Mouse (Mus musculus) forebrain, embryonic 12.5 days (tissue): ENCODE measurements around the gene Ppp1r14c. TPM values are rescaled to one million over a fixed set of nuclear protein-coding genes. Genes with fewer than 3 reads are reported as not detected.
A peak's percentile ranks its signal among the peaks of the same experiment; 100 is the strongest.

Source experiments
- ATAC-seq: fragments of 200-750 bp; cut with Nextera tagmentation; 2 replicates; pipeline ENCODE4 v1.8.0; 2017; ENCODE audit warnings: moderate TSS enrichment; ENCODE audit not compliant: low FRiP score
- H3K27ac ChIP-seq: fragments of 300-500 bp; sonication (generic); 2 replicates; pipeline ENCODE4 v1.5.1; 2016; ENCODE audit warnings: mild to moderate bottlenecking
- H3K27me3 ChIP-seq: fragments of 300-500 bp; sonication (generic); 2 replicates; pipeline ENCODE4 v1.6.1; 2016; ENCODE audit warnings: mild to moderate bottlenecking
- H3K36me3 ChIP-seq: fragments of 300-500 bp; sonication (generic); replicated peaks from 2 replicates; pipeline ENCODE4 v1.6.1; 2016; ENCODE audit warnings: mild to moderate bottlenecking
- H3K4me1 ChIP-seq: fragments of 300-500 bp; sonication (generic); 2 replicates; pipeline ENCODE4 v1.6.1; 2016
- H3K4me2 ChIP-seq: fragments of 300-500 bp; sonication (generic); 2 replicates; pipeline ENCODE4 v1.6.1; 2016; ENCODE audit warnings: mild to moderate bottlenecking, moderate library complexity
- H3K4me3 ChIP-seq: fragments of 300-500 bp; sonication (generic); replicated peaks from 2 replicates; pipeline ENCODE4 v1.5.1; 2016; ENCODE audit warnings: mild to moderate bottlenecking
- H3K9ac ChIP-seq: fragments of 300-500 bp; sonication (generic); 2 replicates; pipeline ENCODE4 v1.6.1; 2016; ENCODE audit warnings: mild to moderate bottlenecking
- H3K9me3 ChIP-seq: fragments of 300-500 bp; sonication (generic); 2 replicates; pipeline ENCODE4 v1.6.1; 2016
- WGBS: fragments of 180-500 bp; shearing (Covaris S2); methylation state at CpG from one replicate; pipeline ENCODE4 v1.1.7; 2016; 5-methylcytosine and 5-hydroxymethylcytosine counted together
- polyA plus RNA-seq: library from polyadenylated mRNA; unstranded; fragments of >200 nt; fragmentation: Nextera tagmentation; extraction: Ambion mirVana; gene quantifications from 2 replicates; pipeline ENCODE4 v1.2.1, GENCODE M21; 2016

Gene Ppp1r14c
- 7.4 and 8.0 TPM in 2 replicates for polyA plus RNA-seq

- H3K9me3 ChIP-seq, result no peaks in the 10 kb centered on the region
- H3K4me3 ChIP-seq, result peak within 1 kb of the TSS; percentile 60
- no peaks in the 10 kb centered on the region for H3K36me3 ChIP-seq
- peak; percentile 91 for ATAC-seq
- H3K27me3 ChIP-seq, result peaks cover 14% of the 10 kb centered on the region
- peak within 1 kb of the TSS; percentile 54 for H3K9ac ChIP-seq
- peaks cover 8% of the 10 kb centered on the region for H3K4me1 ChIP-seq
- peak within 1 kb of the TSS; percentile 95 for H3K4me2 ChIP-seq
- no peak within 1 kb of the TSS for H3K27ac ChIP-seq
- under 1% methylated on average over 73 of the region's 74 CpGs for WGBS
Measured at GRCm38 (mm10) chr10:3366036-3366869, at the start of gene Ppp1r14c. Ppp1r14c (plus strand) TSS chr10:3366057.

- 76% methylated on average over 2 of the region's 2 CpGs for WGBS
- H3K27ac ChIP-seq, result no peak overlapping the region
- H3K9me3 ChIP-seq, result no peaks in the 10 kb centered on the region; the same call in 1 of the 2 replicates
- ATAC-seq, result no peak
- H3K4me1 ChIP-seq, result no peaks in the 10 kb centered on the region
- no peaks in the 10 kb centered on the region for H3K27me3 ChIP-seq
- H3K36me3 ChIP-seq, result no peaks in the 10 kb centered on the region
- H3K4me3 ChIP-seq, result no peak overlapping the region
- H3K4me2 ChIP-seq, result no peak overlapping the region
- no peak overlapping the region for H3K9ac ChIP-seq
Measured at GRCm38 (mm10) chr10:3321406-3321805, 44.5 kb upstream of the Ppp1r14c start.

- 82% methylated on average over 1 of the region's 1 CpGs for WGBS
- no peak for ATAC-seq
Measured at GRCm38 (mm10) chr10:3325447-3325846, 40.4 kb upstream of the Ppp1r14c start.

GRCm38 (mm10) chr10:3332880-3333279, 33.0 kb upstream of the Ppp1r14c start:
- peak; percentile 63; the same call in 1 of the 2 replicates for ATAC-seq
- WGBS, result 39% methylated on average over 3 of the region's 3 CpGs
- no peak overlapping the region for H3K27ac ChIP-seq
- no peak overlapping the region for H3K9ac ChIP-seq
- H3K9me3 ChIP-seq, result no peaks in the 10 kb centered on the region
- no peaks in the 10 kb centered on the region for H3K4me1 ChIP-seq
- H3K36me3 ChIP-seq, result no peaks in the 10 kb centered on the region
- no peaks in the 10 kb centered on the region for H3K27me3 ChIP-seq
- no peak overlapping the region for H3K4me3 ChIP-seq
- no peak overlapping the region for H3K4me2 ChIP-seq

More at GRCm38 (mm10) chr10:3325447-3325846, 40.4 kb upstream of the Ppp1r14c start:
- Histone ChIP-seq H3K4me1 (no peaks in the 10 kb centered on the region), H3K4me2 (no peak overlapping the region), H3K27me3 (no peaks in the 10 kb centered on the region), H3K36me3 (no peaks in the 10 kb centered on the region), H3K4me3 (no peak overlapping the region), H3K27ac (no peak overlapping the region), H3K9ac (no peak overlapping the region), H3K9me3 (no peaks in the 10 kb centered on the region; the same call in 1 of the 2 replicates)

GRCm38 (mm10) chr10:3334570-3334969, 31.3 kb upstream of the Ppp1r14c start:
- H3K9ac ChIP-seq, result no peak overlapping the region
- no peak overlapping the region for H3K4me2 ChIP-seq
- no peak for ATAC-seq
- no peak overlapping the region for H3K27ac ChIP-seq
- no peaks in the 10 kb centered on the region for H3K36me3 ChIP-seq
- no peaks in the 10 kb centered on the region for H3K27me3 ChIP-seq
- H3K4me1 ChIP-seq, result no peaks in the 10 kb centered on the region
- H3K9me3 ChIP-seq, result no peaks in the 10 kb centered on the region
- H3K4me3 ChIP-seq, result no peak overlapping the region

GRCm38 (mm10) chr10:3336729-3337329, 29.0 kb upstream of the Ppp1r14c start:
- no peak overlapping the region for H3K27ac ChIP-seq
- WGBS, result 82% methylated on average over 7 of the region's 7 CpGs
- no peaks in the 10 kb centered on the region for H3K4me1 ChIP-seq
- H3K27me3 ChIP-seq, result no peaks in the 10 kb centered on the region
- no peaks in the 10 kb centered on the region for H3K36me3 ChIP-seq
- no peak overlapping the region for H3K4me3 ChIP-seq
- no peak for ATAC-seq
- H3K4me2 ChIP-seq, result no peak overlapping the region
- no peak overlapping the region for H3K9ac ChIP-seq
- H3K9me3 ChIP-seq, result no peaks in the 10 kb centered on the region

GRCm38 (mm10) chr10:3337330-3337901, 28.4 kb upstream of the Ppp1r14c start:
- no peak for ATAC-seq
- H3K27me3 ChIP-seq, result no peaks in the 10 kb centered on the region
- H3K36me3 ChIP-seq, result no peaks in the 10 kb centered on the region
- WGBS, result 65% methylated on average over 2 of the region's 2 CpGs
- no peak overlapping the region for H3K4me2 ChIP-seq
- H3K9ac ChIP-seq, result no peak overlapping the region
- no peaks in the 10 kb centered on the region for H3K9me3 ChIP-seq
- H3K27ac ChIP-seq, result no peak overlapping the region
- no peak overlapping the region for H3K4me3 ChIP-seq
- H3K4me1 ChIP-seq, result no peaks in the 10 kb centered on the region

GRCm38 (mm10) chr10:3345706-3346105, 20.2 kb upstream of the Ppp1r14c start:
- no peaks in the 10 kb centered on the region for H3K9me3 ChIP-seq
- no peak for ATAC-seq
- H3K4me3 ChIP-seq, result no peak overlapping the region
- no peaks in the 10 kb centered on the region for H3K36me3 ChIP-seq
- no peak overlapping the region for H3K9ac ChIP-seq
- H3K4me1 ChIP-seq, result no peaks in the 10 kb centered on the region
- H3K4me2 ChIP-seq, result no peak overlapping the region
- WGBS, result 67% methylated on average over 5 of the region's 5 CpGs
- no peak overlapping the region for H3K27ac ChIP-seq
- no peaks in the 10 kb centered on the region for H3K27me3 ChIP-seq

GRCm38 (mm10) chr10:3359531-3359930, 6.3 kb upstream of the Ppp1r14c start:
- Histone ChIP-seq H3K27ac (no peak overlapping the region), H3K27me3 (no peaks in the 10 kb centered on the region), H3K9ac (no peak overlapping the region), H3K9me3 (no peaks in the 10 kb centered on the region), H3K36me3 (no peaks in the 10 kb centered on the region), H3K4me2 (no peak overlapping the region), H3K4me1 (no peaks in the 10 kb centered on the region), H3K4me3 (no peak overlapping the region)
- WGBS, result 74% methylated on average over 1 of the region's 1 CpGs
- no peak for ATAC-seq

- H3K4me2 ChIP-seq, result peak overlapping the region; percentile 95
- H3K9ac ChIP-seq, result no peak overlapping the region
- no peak overlapping the region for H3K27ac ChIP-seq
- peak overlapping the region; percentile 60 for H3K4me3 ChIP-seq
- peaks cover 14% of the 10 kb centered on the region for H3K27me3 ChIP-seq
- no peaks in the 10 kb centered on the region for H3K9me3 ChIP-seq
- WGBS, result 22% methylated on average over 5 of the region's 5 CpGs
- H3K4me1 ChIP-seq, result peaks cover 8% of the 10 kb centered on the region
- H3K36me3 ChIP-seq, result no peaks in the 10 kb centered on the region
- ATAC-seq, result no peak
Measured at GRCm38 (mm10) chr10:3365671-3366035, 204 bp upstream of the Ppp1r14c start.

- H3K27ac ChIP-seq, result no peak overlapping the region
- peak overlapping the region; percentile 54 for H3K9ac ChIP-seq
- peaks cover 14% of the 10 kb centered on the region for H3K27me3 ChIP-seq
- 3% methylated on average over 26 of the region's 26 CpGs for WGBS
- H3K4me2 ChIP-seq, result peak overlapping the region; percentile 95
- no peaks in the 10 kb centered on the region for H3K9me3 ChIP-seq
- H3K36me3 ChIP-seq, result no peaks in the 10 kb centered on the region
- peak overlapping the region; percentile 60 for H3K4me3 ChIP-seq
- ATAC-seq, result peak; percentile 62
- peaks cover 8% of the 10 kb centered on the region for H3K4me1 ChIP-seq
Measured at GRCm38 (mm10) chr10:3366870-3367431, 1.1 kb downstream of the Ppp1r14c start.

GRCm38 (mm10) chr10:3367440-3367839, 1.6 kb downstream of the Ppp1r14c start:
- WGBS, result 34% methylated on average over 11 of the region's 11 CpGs
- no peaks in the 10 kb centered on the region for H3K36me3 ChIP-seq
- peaks cover 8% of the 10 kb centered on the region for H3K4me1 ChIP-seq
- H3K4me3 ChIP-seq, result peak overlapping the region; percentile 60
- H3K9ac ChIP-seq, result no peak overlapping the region
- H3K27ac ChIP-seq, result no peak overlapping the region
- ATAC-seq, result no peak
- H3K9me3 ChIP-seq, result no peaks in the 10 kb centered on the region
- H3K4me2 ChIP-seq, result peak overlapping the region; percentile 95
- H3K27me3 ChIP-seq, result peaks cover 14% of the 10 kb centered on the region
